Mouse (Mus musculus) embryonic fibroblast, embryonic 13.5 days (primary cell): ENCODE data around the gene Gm28036.
A peak's percentile ranks its signal among the peaks of the same experiment; 100 is the strongest.

ENCODE experiments used
- CTCF ChIP-seq: IDR thresholded peaks from 2 replicates; pipeline ENCODE4 v1.5.1; 2011; ENCODE audit warnings: mild to moderate bottlenecking, control low read depth, low read length, moderate library complexity, borderline replicate concordance; ENCODE audit not compliant: insufficient read depth
- POLR2A ChIP-seq: IDR thresholded peaks from 2 replicates; pipeline ENCODE4 v1.6.1; 2011; ENCODE audit warnings: low read depth, mild to moderate bottlenecking, control low read depth, low read length, moderate library complexity

DNA sequence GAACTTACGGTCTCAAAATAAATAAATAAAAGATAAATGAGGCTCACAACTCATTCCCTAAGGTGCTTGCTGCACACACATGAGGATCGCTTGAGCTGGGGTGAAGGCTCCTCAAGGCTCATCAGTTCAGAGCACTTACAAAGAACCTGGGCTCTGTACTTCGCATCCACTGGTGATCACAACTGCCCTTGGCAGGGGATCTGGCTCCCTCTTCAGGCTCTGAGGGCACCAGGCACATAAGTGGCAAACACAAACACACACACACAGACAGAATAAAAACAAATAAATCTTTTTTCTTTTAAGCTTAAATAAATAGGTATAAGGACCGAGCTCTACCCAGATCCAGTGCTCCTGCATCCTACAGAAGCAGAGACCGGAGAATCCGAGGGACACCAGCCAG is 8.8 kb upstream of the Gm28036 start:
- peak; percentile 26; the same call in 1 of the 2 replicates for TF ChIP-seq CTCF
- TF ChIP-seq POLR2A = no peak
